Mouse (Mus musculus) macrophage (primary cell): ENCODE data around the gene Gpr87. TPM values are rescaled to one million over a fixed set of nuclear protein-coding genes. Genes with fewer than 3 reads are reported as not detected.

Experiments used
- H3K27ac ChIP-seq: fragments of 350-480 bp; formaldehyde crosslinking; 2 replicates; pipeline ENCODE4 v1.9.0; 2021
- H3K36me3 ChIP-seq: fragments of 350-480 bp; formaldehyde crosslinking; 2 replicates; pipeline ENCODE4 v1.9.0; 2021; ENCODE audit errors: inconsistent target
- H3K4me3 ChIP-seq: fragments of 350-480 bp; formaldehyde crosslinking; 2 replicates; pipeline ENCODE4 v1.9.0; 2021; ENCODE audit errors: inconsistent target
- H3K79me2 ChIP-seq: fragments of 350-480 bp; formaldehyde crosslinking; 2 replicates; pipeline ENCODE4 v1.9.0; 2021; ENCODE audit errors: inconsistent target
- WGBS: methylation state at CpG from one replicate; pipeline ENCODE4 v1.1.7; 2026; ENCODE audit warnings: inconsistent platforms; ENCODE audit not compliant: missing documents; 5-methylcytosine and 5-hydroxymethylcytosine counted together
- polyA plus RNA-seq: library from polyadenylated mRNA; stranded (reverse); fragments of 250-400 nt; gene quantifications from 3 replicates; pipeline ENCODE4 v1.2.4, GENCODE M21; 2018; ENCODE audit warnings: inconsistent platforms

The Gpr87 gene
- polyA plus RNA-seq, 1 experiment from 2014 or later, result not detected

- no peaks in the 10 kb centered on the region for H3K79me2 ChIP-seq
- H3K36me3 ChIP-seq, result peaks cover 11% of the 10 kb centered on the region; the same call in 1 of the 2 replicates
- H3K27ac ChIP-seq, result no peak overlapping the region
- no peak overlapping the region for H3K4me3 ChIP-seq
- WGBS, result 76% methylated on average over 2 of the region's 2 CpGs
These were observed 54.8 kb downstream of the Gpr87 start for GRCm38 (mm10) chr3:59140115-59140514.

- no peak overlapping the region for H3K4me3 ChIP-seq
- H3K79me2 ChIP-seq, result no peaks in the 10 kb centered on the region
- H3K36me3 ChIP-seq, result peaks cover 11% of the 10 kb centered on the region; the same call in 1 of the 2 replicates
- no peak overlapping the region for H3K27ac ChIP-seq
These were observed 55.3 kb downstream of the Gpr87 start for GRCm38 (mm10) chr3:59139651-59140051.

GRCm38 (mm10) chr3:59138946-59139468 is 55.9 kb downstream of the Gpr87 start:
- Histone ChIP-seq H3K79me2 (no peaks in the 10 kb centered on the region), H3K36me3 (peaks cover 11% of the 10 kb centered on the region; the same call in 1 of the 2 replicates), H3K27ac (no peak overlapping the region), H3K4me3 (no peak overlapping the region)
- WGBS, result 100% methylated on average over 6 of the region's 12 CpGs

GRCm38 (mm10) chr3:59135911-59136653 is 58.8 kb downstream of the Gpr87 start:
- 54% methylated on average over 5 of the region's 5 CpGs for WGBS
- Histone ChIP-seq H3K36me3 (0 out of 2 replicates have a peak, but pooled peaks cover 3% of the 10 kb centered on the region), H3K4me3 (no peak overlapping the region), H3K79me2 (no peaks in the 10 kb centered on the region), H3K27ac (no peak overlapping the region)

GRCm38 (mm10) chr3:59133189-59133588 is 61.7 kb downstream of the Gpr87 start:
- Histone ChIP-seq H3K36me3 (no peaks in the 10 kb centered on the region), H3K27ac (no peak overlapping the region), H3K4me3 (no peak overlapping the region), H3K79me2 (peaks cover 3% of the 10 kb centered on the region; the same call in 1 of the 2 replicates)
- 28% methylated on average over 5 of the region's 5 CpGs for WGBS

- Histone ChIP-seq H3K4me3 (no peak overlapping the region), H3K27ac (no peak overlapping the region), H3K36me3 (no peaks in the 10 kb centered on the region), H3K79me2 (peaks cover 3% of the 10 kb centered on the region; the same call in 1 of the 2 replicates)
- WGBS, result 34% methylated on average over 4 of the region's 4 CpGs
These were observed 62.9 kb downstream of the Gpr87 start for GRCm38 (mm10) chr3:59131966-59132365.

GRCm38 (mm10) chr3:59131081-59131480 is 63.8 kb downstream of the Gpr87 start:
- H3K4me3 ChIP-seq, result no peak overlapping the region
- peak overlapping the region; percentile 73 for H3K27ac ChIP-seq
- 42% methylated on average over 4 of the region's 4 CpGs for WGBS
- H3K79me2 ChIP-seq, result peaks cover 3% of the 10 kb centered on the region; the same call in 1 of the 2 replicates
- H3K36me3 ChIP-seq, result no peaks in the 10 kb centered on the region

GRCm38 (mm10) chr3:59130431-59130830 is 64.5 kb downstream of the Gpr87 start:
- peaks cover 3% of the 10 kb centered on the region; the same call in 1 of the 2 replicates for H3K79me2 ChIP-seq
- no peaks in the 10 kb centered on the region for H3K36me3 ChIP-seq
- peak overlapping the region; percentile 73 for H3K27ac ChIP-seq
- peak overlapping the region; percentile 39 for H3K4me3 ChIP-seq
- WGBS, result 5% methylated on average over 8 of the region's 8 CpGs

GRCm38 (mm10) chr3:59129547-59129946 is 65.4 kb downstream of the Gpr87 start:
- no peaks in the 10 kb centered on the region for H3K36me3 ChIP-seq
- peak overlapping the region; percentile 39 for H3K4me3 ChIP-seq
- H3K27ac ChIP-seq, result peak overlapping the region; percentile 73
- WGBS, result 35% methylated on average over 3 of the region's 3 CpGs
- H3K79me2 ChIP-seq, result peaks cover 3% of the 10 kb centered on the region; the same call in 1 of the 2 replicates

Other genes with a start within 250 kb of the Gpr87 start
- gene Med12l, start 189.3 kb downstream of the Gpr87 start, polyA plus RNA-seq, result 0.25 to 0.93 TPM (median 0.47 TPM) in 3 replicates
- gene Gpr171, start 93.3 kb downstream of the Gpr87 start, polyA plus RNA-seq, result 2.4 to 8.4 TPM (median 4.9 TPM) in 3 replicates
- gene P2ry14, start 41.5 kb downstream of the Gpr87 start, polyA plus RNA-seq, result 13.2 to 63.8 TPM (median 61.0 TPM) in 3 replicates
- gene P2ry13, start 15.8 kb upstream of the Gpr87 start, polyA plus RNA-seq, result 9.9 to 20.0 TPM (median 15.2 TPM) in 3 replicates
- gene P2ry12, start 67.8 kb upstream of the Gpr87 start, polyA plus RNA-seq, result 11.1 to 13.5 TPM (median 11.2 TPM) in 3 replicates
- 0.03 TPM in 1 of 3 replicates, not detected in the others for gene Igsf10, start 149.3 kb upstream of the Gpr87 start, polyA plus RNA-seq